Mouse (Mus musculus) CH12.LX (cell line): ENCODE results near the gene Grk6. TPM values are rescaled to one million over a fixed set of nuclear protein-coding genes. Genes with fewer than 3 reads are reported as not detected.

Experiments used
- DNase-seq: peaks from one replicate; pipeline ENCODE4 v3.0.0-alpha.2; 2013; ENCODE audit errors: extremely low read depth
- H3K27ac ChIP-seq: 2 replicates; pipeline ENCODE4 v1.5.1; 2012; ENCODE audit warnings: low read depth, mild to moderate bottlenecking, control low read depth, moderate library complexity; ENCODE audit not compliant: insufficient read depth
- H3K27me3 ChIP-seq: replicated peaks from 2 replicates; pipeline ENCODE3; 2012; ENCODE audit warnings: inconsistent platforms
- H3K36me3 ChIP-seq, 2 experiments: replicated peaks in 1 of 2; 2 replicates each; pipeline versions ENCODE3 to v1.6.1; 2012; ENCODE audit warnings: inconsistent platforms in 1 of 2, low read length in 1 of 2, mild to moderate bottlenecking in 1 of 2, mixed read lengths in 1 of 2, moderate library complexity in 1 of 2; ENCODE audit not compliant: control insufficient read depth in 1 of 2, insufficient read depth in 1 of 2
- H3K4me1 ChIP-seq, 2 experiments: 2 replicates each; pipeline ENCODE4 v1.6.1; 2012; ENCODE audit warnings: inconsistent platforms in 1 of 2, moderate library complexity in 1 of 2; ENCODE audit not compliant: insufficient read depth in 2 of 2, control insufficient read depth in 1 of 2
- H3K4me2 ChIP-seq: 2 replicates; pipeline ENCODE4 v1.6.1; 2012; ENCODE audit warnings: low read depth, mild to moderate bottlenecking, control low read depth; ENCODE audit not compliant: poor library complexity, insufficient read depth, severe bottlenecking
- H3K4me3 ChIP-seq, 3 experiments: fragments of 150-350 bp in 1 of 3; sonication (generic) in 1 of 3; replicated peaks in 1 of 3; 2 replicates each; pipeline versions ENCODE3 to v1.5.1; 2011 to 2012; ENCODE audit warnings: low read depth in 2 of 3, low read length in 2 of 3, mild to moderate bottlenecking in 2 of 3, moderate library complexity in 2 of 3, control low read depth in 1 of 3, improper control_type of control experiment in 1 of 3, inconsistent platforms in 1 of 3, mixed read lengths in 1 of 3; ENCODE audit not compliant: poor library complexity in 1 of 3
- H3K79me2 ChIP-seq: replicated peaks from 2 replicates; pipeline ENCODE4 v1.6.1; 2012; ENCODE audit warnings: mild to moderate bottlenecking, moderate library complexity; ENCODE audit not compliant: control insufficient read depth, poor library complexity, insufficient read depth, severe bottlenecking; ENCODE audit errors: extremely low read depth
- H3K9ac ChIP-seq: 2 replicates; pipeline ENCODE4 v1.6.1; 2012; ENCODE audit warnings: low read depth, mild to moderate bottlenecking, control low read depth, moderate library complexity; ENCODE audit not compliant: insufficient read depth
- H3K9me3 ChIP-seq: replicated peaks from 2 replicates; pipeline ENCODE3; 2012; ENCODE audit warnings: low read length, inconsistent platforms, mixed read lengths
- BHLHE40 ChIP-seq: IDR thresholded peaks from 2 replicates; pipeline ENCODE4 v1.6.1; 2011; ENCODE audit warnings: mild to moderate bottlenecking, low read depth, low read length, improper control_type of control experiment
- CHD1 ChIP-seq: IDR thresholded peaks from 2 replicates; pipeline ENCODE4 v1.6.1; 2012; ENCODE audit warnings: low read depth, low read length, improper control_type of control experiment, inconsistent platforms
- CHD2 ChIP-seq: IDR thresholded peaks from 2 replicates; pipeline ENCODE4 v1.6.1; 2011; ENCODE audit warnings: low read length, improper control_type of control experiment
- CTCF ChIP-seq, 2 experiments: IDR thresholded peaks in 1 of 2; conservative IDR thresholded peaks in 1 of 2; 2 replicates each; pipeline ENCODE4 v1.5.1; 2011 to 2012; ENCODE audit warnings: low read depth in 2 of 2, low read length in 2 of 2, improper control_type of control experiment in 1 of 2, inconsistent platforms in 1 of 2, mild to moderate bottlenecking in 1 of 2, moderate library complexity in 1 of 2
- E2F4 ChIP-seq: IDR thresholded peaks from 2 replicates; pipeline ENCODE4 v1.6.1; 2011; ENCODE audit warnings: low read depth, low read length, improper control_type of control experiment; ENCODE audit not compliant: insufficient replicate concordance
- ELF1 ChIP-seq: IDR thresholded peaks from 2 replicates; pipeline ENCODE4 v1.6.1; 2014; ENCODE audit warnings: low read depth, mild to moderate bottlenecking, inconsistent platforms, low read length, improper control_type of control experiment
- EP300 ChIP-seq: IDR thresholded peaks from 2 replicates; pipeline ENCODE4 v1.6.1; 2011; ENCODE audit warnings: low read length, improper control_type of control experiment
- ETS1 ChIP-seq: conservative IDR thresholded peaks from 2 replicates; pipeline ENCODE4 v1.6.1; 2012; ENCODE audit warnings: low read depth, mild to moderate bottlenecking, inconsistent platforms, low read length, improper control_type of control experiment, moderate library complexity
- GABPA ChIP-seq: IDR thresholded peaks from 2 replicates; pipeline ENCODE4 v1.6.1; 2012; ENCODE audit warnings: low read depth, low read length, improper control_type of control experiment, inconsistent platforms; ENCODE audit not compliant: insufficient replicate concordance
- IRF4 ChIP-seq: IDR thresholded peaks from 2 replicates; pipeline ENCODE4 v1.6.1; 2014; ENCODE audit warnings: low read depth, mild to moderate bottlenecking, inconsistent platforms, low read length, improper control_type of control experiment
- JUN ChIP-seq: IDR thresholded peaks from 2 replicates; pipeline ENCODE4 v1.6.1; 2011; ENCODE audit warnings: low read depth, mild to moderate bottlenecking, low read length, improper control_type of control experiment, moderate library complexity; ENCODE audit not compliant: insufficient read depth
- JUND ChIP-seq: conservative IDR thresholded peaks from 2 replicates; pipeline ENCODE4 v1.6.1; 2011; ENCODE audit warnings: low read depth, low read length, improper control_type of control experiment
- MAX ChIP-seq: IDR thresholded peaks from 2 replicates; pipeline ENCODE4 v1.6.1; 2011; ENCODE audit warnings: low read length, improper control_type of control experiment
- MAZ ChIP-seq: IDR thresholded peaks from 2 replicates; pipeline ENCODE4 v1.6.1; 2012; ENCODE audit warnings: low read depth, mild to moderate bottlenecking, inconsistent platforms, low read length, improper control_type of control experiment, moderate library complexity
- MEF2A ChIP-seq: IDR thresholded peaks from 2 replicates; pipeline ENCODE4 v1.6.1; 2014; ENCODE audit warnings: low read depth, mild to moderate bottlenecking, inconsistent platforms, low read length, improper control_type of control experiment, borderline replicate concordance
- MXI1 ChIP-seq: IDR thresholded peaks from 2 replicates; pipeline ENCODE4 v1.6.1; 2011; ENCODE audit warnings: mild to moderate bottlenecking, low read depth, low read length, improper control_type of control experiment
- MYC ChIP-seq: IDR thresholded peaks from 2 replicates; pipeline ENCODE4 v1.6.1; 2011; ENCODE audit warnings: low read depth, mild to moderate bottlenecking, improper control_type of control experiment, low read length
- NELFE ChIP-seq: IDR thresholded peaks from 2 replicates; pipeline ENCODE4 v1.6.1; 2011; ENCODE audit warnings: low read depth, low read length, improper control_type of control experiment
- NRF1 ChIP-seq: IDR thresholded peaks from 2 replicates; pipeline ENCODE4 v1.6.1; 2014; ENCODE audit warnings: low read depth, mild to moderate bottlenecking, inconsistent platforms, low read length, improper control_type of control experiment, moderate library complexity
- POLR2A ChIP-seq: IDR thresholded peaks from 2 replicates; pipeline ENCODE4 v1.6.1; 2011; ENCODE audit warnings: low read depth, mild to moderate bottlenecking, improper control_type of control experiment, low read length
- POLR2AphosphoS2 ChIP-seq: IDR thresholded peaks from 2 replicates; pipeline ENCODE4 v1.6.1; 2011; ENCODE audit warnings: low read depth, low read length, improper control_type of control experiment
- RAD21 ChIP-seq: IDR thresholded peaks from 2 replicates; pipeline ENCODE4 v1.6.1; 2011; ENCODE audit warnings: low read depth, mild to moderate bottlenecking, low read length, improper control_type of control experiment, moderate library complexity
- RCOR1 ChIP-seq: conservative IDR thresholded peaks from 2 replicates; pipeline ENCODE4 v1.6.1; 2012; ENCODE audit warnings: low read depth, mild to moderate bottlenecking, inconsistent platforms, low read length, improper control_type of control experiment
- SIN3A ChIP-seq: IDR thresholded peaks from 2 replicates; pipeline ENCODE4 v1.6.1; 2012; ENCODE audit warnings: low read length, improper control_type of control experiment, inconsistent platforms
- SMC3 ChIP-seq: IDR thresholded peaks from 2 replicates; pipeline ENCODE4 v1.6.1; 2011; ENCODE audit warnings: low read depth, low read length, improper control_type of control experiment
- TBP ChIP-seq: conservative IDR thresholded peaks from 2 replicates; pipeline ENCODE4 v1.6.1; 2011; ENCODE audit warnings: low read depth, low read length, improper control_type of control experiment
- TCF12 ChIP-seq: IDR thresholded peaks from 2 replicates; pipeline ENCODE4 v1.6.1; 2014; ENCODE audit warnings: low read depth, mild to moderate bottlenecking, inconsistent platforms, low read length, improper control_type of control experiment
- UBTF ChIP-seq: IDR thresholded peaks from 2 replicates; pipeline ENCODE4 v1.6.1; 2012; ENCODE audit warnings: low read depth, mild to moderate bottlenecking, inconsistent platforms, low read length, improper control_type of control experiment, moderate library complexity
- USF1 ChIP-seq: IDR thresholded peaks from 2 replicates; pipeline ENCODE4 v1.6.1; 2014; ENCODE audit warnings: low read depth, mild to moderate bottlenecking, inconsistent platforms, low read length, improper control_type of control experiment
- USF2 ChIP-seq: conservative IDR thresholded peaks from 2 replicates; pipeline ENCODE4 v1.6.1; 2011; ENCODE audit warnings: low read depth, low read length, improper control_type of control experiment
- ZC3H11A ChIP-seq: IDR thresholded peaks from 2 replicates; pipeline ENCODE4 v1.6.1; 2012; ENCODE audit warnings: low read depth, mild to moderate bottlenecking, inconsistent platforms, low read length, improper control_type of control experiment
- ZMIZ1 ChIP-seq: IDR thresholded peaks from 2 replicates; pipeline ENCODE4 v1.6.1; 2012; ENCODE audit warnings: low read depth, mild to moderate bottlenecking, inconsistent platforms, low read length, improper control_type of control experiment
- dilution Hi-C: fragments of 300-500 bp; cut with MboI; formaldehyde crosslinking; loops from 2 replicates; pipeline ENCODE4 v1.14.3; 2020; ENCODE audit warnings: low sequenced_read_pairs; ENCODE audit not compliant: extremely low pct_unique_long_range_greater_than_20kb, extremely low pct_ligation_motif_present
- in situ Hi-C: fragments of 300-500 bp; cut with MboI; formaldehyde crosslinking; loops from 3 replicates; pipeline ENCODE4 v1.14.3; 2019; ENCODE audit warnings: low sequenced_read_pairs, low pct_ligation_motif_present, low pct_unique_long_range_greater_than_20kb, mixed read lengths
- polyA plus RNA-seq: library from polyadenylated mRNA; unstranded; fragments of >175 nt; gene quantifications from 2 replicates; pipeline ENCODE4 v1.2.1, GENCODE M21; 2012; ENCODE audit warnings: low read depth; ENCODE audit not compliant: insufficient read length
- total RNA-seq, 2 experiments: library from RNA; depleted of rRNA; stranded (reverse); fragments of 300-350 nt in 1 of 2; fragments of >200 nt in 1 of 2; gene quantifications; 2 replicates each; pipeline ENCODE4 v1.2.3; 2012 to 2014

Gene Grk6
- total and polyA plus RNA-seq, 3 experiments, result 59.0 to 71.0 (median 60.1) TPM

DNA sequence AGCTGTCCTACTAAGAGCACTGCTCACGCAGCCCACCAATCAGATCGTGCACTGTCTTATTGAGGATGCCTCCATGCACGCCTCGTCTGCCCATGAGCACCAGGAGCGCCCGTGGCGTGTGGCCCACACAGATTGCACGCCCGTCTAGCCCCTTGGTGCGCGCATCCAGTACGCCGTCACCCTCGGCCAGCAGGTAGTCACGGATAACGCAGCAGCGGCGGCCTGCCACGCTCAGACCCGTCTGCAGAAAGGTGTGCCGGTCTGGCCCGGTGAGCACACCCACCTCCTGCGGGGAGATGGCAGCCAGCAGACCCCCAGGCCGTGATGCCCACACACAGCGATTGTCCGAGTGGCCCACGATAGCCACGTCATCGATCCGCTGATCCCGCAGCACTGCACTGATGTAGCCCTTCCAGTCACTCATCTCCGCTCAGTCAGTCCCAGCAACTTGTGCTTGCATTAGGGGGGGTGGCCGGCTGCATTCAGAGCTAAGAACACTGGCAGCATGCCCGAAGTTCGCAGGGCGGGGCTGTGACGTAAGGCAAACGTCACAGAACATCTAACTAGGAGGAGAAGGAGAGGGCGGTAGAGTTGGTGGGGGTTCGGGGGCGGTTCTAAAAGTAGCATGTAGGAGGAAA lies 30.0 kb upstream of the Grk6 start, which contains the start of gene Pfn3:
Gene Pfn3, minus strand, starts transcription at position 490 of the 638 bp plus-strand sequence.
- in situ Hi-C loops, result no loop called here

DNA sequence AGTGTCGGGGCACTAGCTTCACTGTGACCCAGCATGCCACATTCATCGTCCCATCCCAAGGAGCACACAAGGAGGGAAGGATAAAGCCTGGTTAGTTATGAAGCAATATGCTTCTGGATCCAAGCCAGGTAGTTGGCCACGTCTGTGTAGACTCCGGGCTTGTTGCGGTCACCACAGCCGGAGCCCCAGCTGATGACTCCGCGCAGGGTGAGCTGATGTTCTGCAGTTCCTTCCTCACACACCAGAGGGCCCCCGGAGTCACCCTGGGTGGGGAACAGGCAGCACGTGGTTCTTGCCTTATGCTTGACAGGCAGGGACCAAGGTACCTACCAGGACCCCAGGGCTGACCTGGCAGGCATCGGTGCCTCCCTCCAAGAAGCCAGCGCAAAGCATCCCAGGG lies 26.9 kb upstream of the Grk6 start:
- peaks cover 44% of the 10 kb centered on the region for H3K27me3 ChIP-seq
- no peaks in the 10 kb centered on the region for H3K79me2 ChIP-seq
- peaks cover 10 to 19% of the 10 kb centered on the region in 2 experiments for H3K4me1 ChIP-seq
- H3K4me2 ChIP-seq, result no peak overlapping the region; the same call in 1 of the 2 replicates
- no peaks in the 10 kb centered on the region for H3K36me3 ChIP-seq
- peak; percentile 80 for DNase-seq
- in situ Hi-C loops, result no loop called here
- no peak overlapping the region for H3K9ac ChIP-seq
- dilution Hi-C loops, result no loop called here
- H3K27ac ChIP-seq, result no peak overlapping the region
- H3K9me3 ChIP-seq, result peaks cover 5% of the 10 kb centered on the region
- H3K4me3 ChIP-seq, result no peak overlapping the region
- TF ChIP-seq TCF12 (0 out of 2 replicates have a peak, but pooled peaks have one; percentile 26), ELF1 (peak; percentile 27; the same call in 1 of the 2 replicates), CHD1 (no peak), POLR2A (no peak), IRF4 (peak; percentile 57; the same call in 1 of the 2 replicates), NELFE (peak; percentile 59; the same call in 1 of the 2 replicates), BHLHE40 (peak; percentile 66), USF1 (peak; percentile 83), SMC3 (peak; percentile 97), CTCF (conservative IDR thresholded peaks at IDR 0.05 in 1 of 2, IDR thresholded peaks at IDR 0.05 in 1 of 2; ENCODE audit: low read depth in 2 of 2, low read length in 2 of 2) (peak; percentile 40 to 94; a peak in 2 of 4 replicates), SIN3A (peak; percentile 87), RAD21 (peak; percentile 72), UBTF (no peak), MXI1 (peak; percentile 97), ETS1 (peak; percentile 29; the same call in 1 of the 2 replicates), MAX (peak; percentile 99), ZC3H11A (peak; percentile 44), MYC (peak; percentile 98), USF2 (peak; percentile 74), JUN (no peak), MAZ (0 out of 2 replicates have a peak, but pooled peaks have one; percentile 29), CHD2 (no peak), MEF2A (0 out of 2 replicates have a peak, but pooled peaks have one; percentile 30), NRF1 (0 out of 2 replicates have a peak, but pooled peaks have one; percentile 29), POLR2AphosphoS2 (no peak), E2F4 (no peak)

More for the DNA sequence above, 30.0 kb upstream of the Grk6 start, which contains the start of gene Pfn3:
- H3K27ac ChIP-seq, result no peak within 1 kb of the TSS
- TF ChIP-seq IRF4 (no peak), GABPA (no peak), ZC3H11A (no peak), CHD1 (no peak), ZMIZ1 (no peak), BHLHE40 (no peak), SMC3 (no peak), MAZ (no peak), USF1 (no peak), E2F4 (no peak), JUND (no peak), RCOR1 (no peak), TBP (no peak), SIN3A (no peak), EP300 (no peak), JUN (no peak)
- no peak within 1 kb of the TSS for H3K4me2 ChIP-seq
- dilution Hi-C loops, result no loop called here
- peaks cover 35% of the 10 kb centered on the region for H3K27me3 ChIP-seq
- no peak within 1 kb of the TSS for H3K4me3 ChIP-seq
- no peaks in the 10 kb centered on the region for H3K36me3 ChIP-seq
- H3K9me3 ChIP-seq, result no peaks in the 10 kb centered on the region
- no peak within 1 kb of the TSS for H3K9ac ChIP-seq
- peaks cover 3 to 10% of the 10 kb centered on the region in 2 experiments for H3K4me1 ChIP-seq
- H3K79me2 ChIP-seq, result no peaks in the 10 kb centered on the region
- no peak for DNase-seq
